Mouse (Mus musculus) cerebellum, adult 2 months (tissue): ENCODE measurements around the gene Zfp109. TPM values are rescaled to one million over a fixed set of nuclear protein-coding genes. Genes with fewer than 3 reads are reported as not detected.

Source experiments
- DNase-seq, 2 experiments: peaks; one replicate each; pipeline ENCODE4 v3.0.0; 2021
- H3K27ac ChIP-seq: fragments of 200-500 bp; 2 replicates; pipeline ENCODE4 v1.5.1; 2012; ENCODE audit warnings: low read length, control low read depth, inconsistent platforms; ENCODE audit not compliant: insufficient read depth
- H3K27me3 ChIP-seq: fragments of 200-500 bp; 2 replicates; pipeline ENCODE4 v1.6.1; 2012; ENCODE audit warnings: inconsistent platforms, mild to moderate bottlenecking, low read length, moderate library complexity; ENCODE audit not compliant: control insufficient read depth, insufficient read depth
- H3K4me1 ChIP-seq: fragments of 200-500 bp; 2 replicates; pipeline ENCODE4 v1.6.1; 2011; ENCODE audit warnings: low read length; ENCODE audit not compliant: control insufficient read depth, insufficient read depth
- H3K4me3 ChIP-seq: fragments of 200-500 bp; replicated peaks from 2 replicates; pipeline ENCODE3; 2011; ENCODE audit warnings: mild to moderate bottlenecking, low read depth, low read length, control low read depth; ENCODE audit not compliant: insufficient read depth
- CTCF ChIP-seq: fragments of 200-500 bp; IDR thresholded peaks from 2 replicates; pipeline ENCODE4 v1.5.1; 2011; ENCODE audit warnings: low read depth, mild to moderate bottlenecking, control low read depth, low read length, moderate library complexity, borderline replicate concordance; ENCODE audit not compliant: insufficient read depth
- POLR2A ChIP-seq: fragments of 200-500 bp; IDR thresholded peaks from 2 replicates; pipeline ENCODE4 v1.6.1; 2011; ENCODE audit warnings: low read length, control low read depth, borderline replicate concordance; ENCODE audit not compliant: insufficient read depth
- WGBS: fragments of 180-500 bp; shearing (Covaris S2); methylation state at CpG from one replicate; pipeline ENCODE4 v1.1.7; 2018; 5-methylcytosine and 5-hydroxymethylcytosine counted together
- polyA plus RNA-seq: library from polyadenylated mRNA; depleted of rRNA; stranded (reverse); fragments of >200 nt; gene quantifications from 2 replicates; pipeline ENCODE4 v1.2.3, GENCODE M21; 2012

Zfp109 gene
- polyA plus RNA-seq, 1 experiment, result 6.5 TPM

GRCm38 (mm10) chr7:24253779-24254615 lies 16.6 kb upstream of the Zfp109 start:
- DNase-seq, result peak in 1 of 2 experiments; percentile 30
- WGBS, result 57% methylated on average over 9 of the region's 9 CpGs
- 0 out of 2 replicates have a peak, but pooled peaks cover 3% of the 10 kb centered on the region for H3K4me1 ChIP-seq
- no peak overlapping the region for H3K27ac ChIP-seq
- no peak overlapping the region for H3K4me3 ChIP-seq
- no peak for TF ChIP-seq POLR2A
- TF ChIP-seq CTCF, result no peak
- H3K27me3 ChIP-seq, result no peaks in the 10 kb centered on the region

- 81% methylated on average over 5 of the region's 5 CpGs for WGBS
- H3K4me3 ChIP-seq, result no peak within 1 kb of the TSS
- DNase-seq, result no peak
- peaks cover 2% of the 10 kb centered on the region; the same call in 1 of the 2 replicates for H3K4me1 ChIP-seq
- TF ChIP-seq CTCF (no peak), POLR2A (no peak)
- no peaks in the 10 kb centered on the region for H3K27me3 ChIP-seq
- H3K27ac ChIP-seq, result no peak within 1 kb of the TSS
Observed at GRCm38 (mm10) chr7:24211343-24211742, 26.0 kb downstream of the Zfp109 start, which contains the start of gene Zfp111. Gene Zfp111, minus strand, starts transcription at chr7:24211443.

GRCm38 (mm10) chr7:24210296-24210695 lies 27.1 kb downstream of the Zfp109 start:
- 77% methylated on average over 2 of the region's 2 CpGs for WGBS
- no peak overlapping the region for H3K4me3 ChIP-seq
- no peak for DNase-seq
- peaks cover 2% of the 10 kb centered on the region; the same call in 1 of the 2 replicates for H3K4me1 ChIP-seq
- TF ChIP-seq CTCF (no peak), POLR2A (no peak)
- H3K27me3 ChIP-seq, result no peaks in the 10 kb centered on the region
- no peak overlapping the region for H3K27ac ChIP-seq

- WGBS, result 62% methylated on average over 7 of the region's 7 CpGs
- H3K27ac ChIP-seq, result no peak overlapping the region
- H3K4me1 ChIP-seq, result peaks cover 2% of the 10 kb centered on the region; the same call in 1 of the 2 replicates
- H3K27me3 ChIP-seq, result no peaks in the 10 kb centered on the region
- DNase-seq, result no peak
- TF ChIP-seq POLR2A (no peak), CTCF (no peak)
- no peak overlapping the region for H3K4me3 ChIP-seq
Observed at GRCm38 (mm10) chr7:24208282-24208886, 29.0 kb downstream of the Zfp109 start.

GRCm38 (mm10) chr7:24207488-24208261 lies 29.7 kb downstream of the Zfp109 start:
- Histone ChIP-seq H3K4me1 (peaks cover 2% of the 10 kb centered on the region; the same call in 1 of the 2 replicates), H3K27me3 (no peaks in the 10 kb centered on the region), H3K4me3 (peak overlapping the region; percentile 73), H3K27ac (no peak overlapping the region)
- 8% methylated on average over 24 of the region's 24 CpGs for WGBS
- no peak for TF ChIP-seq CTCF
- no peak for TF ChIP-seq POLR2A
- DNase-seq, result peak; percentile 76 to 85

GRCm38 (mm10) chr7:24196961-24197360 lies 40.4 kb downstream of the Zfp109 start:
- H3K4me3 ChIP-seq, result no peak overlapping the region
- H3K4me1 ChIP-seq, result no peaks in the 10 kb centered on the region
- H3K27ac ChIP-seq, result no peak overlapping the region
- no peak for DNase-seq
- WGBS, result 95% methylated on average over 4 of the region's 4 CpGs
- H3K27me3 ChIP-seq, result no peaks in the 10 kb centered on the region
- no peak for TF ChIP-seq CTCF
- no peak for TF ChIP-seq POLR2A

GRCm38 (mm10) chr7:24193157-24193556 lies 44.2 kb downstream of the Zfp109 start:
- WGBS, result 97% methylated on average over 3 of the region's 3 CpGs
- no peaks in the 10 kb centered on the region for H3K4me1 ChIP-seq
- H3K27ac ChIP-seq, result no peak overlapping the region
- DNase-seq, result no peak
- TF ChIP-seq CTCF (no peak), POLR2A (no peak)
- H3K27me3 ChIP-seq, result no peaks in the 10 kb centered on the region
- no peak overlapping the region for H3K4me3 ChIP-seq
